Mouse (Mus musculus): Measurements from ENCODE around the gene Poln.

DNA sequence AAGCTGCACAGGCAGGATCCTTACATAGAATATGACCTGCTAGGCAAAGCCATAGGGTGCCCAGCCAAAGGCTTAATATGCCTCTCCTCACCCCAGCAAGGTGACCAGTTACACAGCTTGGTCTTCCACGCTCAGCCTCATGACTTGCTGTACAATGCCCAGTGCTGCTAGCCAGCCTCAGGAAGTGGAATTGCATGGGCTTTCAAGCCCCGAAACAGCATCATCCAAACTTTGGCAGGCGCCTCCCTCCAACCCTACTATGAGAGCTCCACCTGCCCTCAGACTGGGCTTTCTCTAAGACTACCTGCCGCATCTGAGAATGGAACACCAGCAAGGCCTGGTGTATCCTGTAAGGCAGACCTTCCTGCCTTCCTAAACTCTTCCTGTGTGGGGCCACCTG lies 8.6 kb upstream of the Poln start:
- TF ChIP-seq POLR2A (IDR thresholded peaks at IDR 0.05; ENCODE audit: low read depth, low read length) (no peak), CTCF (IDR thresholded peaks at IDR 0.05; ENCODE audit: borderline replicate concordance, insufficient read depth, low read length) (no peak)
